Mouse (Mus musculus) embryonic facial prominence, embryonic 14.5 days (tissue): Measurements from ENCODE around the gene Hspbp1. TPM values are rescaled to one million over a fixed set of nuclear protein-coding genes. Genes with fewer than 3 reads are reported as not detected.
A peak's percentile ranks its signal among the peaks of the same experiment; 100 is the strongest.

Experiments
- ATAC-seq: fragments of 200-750 bp; cut with Nextera tagmentation; 2 replicates; pipeline ENCODE4 v1.8.0; 2017; ENCODE audit warnings: low read depth, moderate number of reproducible peaks, moderate TSS enrichment
- DNase-seq: peaks from one replicate; pipeline ENCODE4 v3.0.0-alpha.2; 2015; ENCODE audit warnings: low spot score
- H3K27ac ChIP-seq: fragments of 300-500 bp; sonication (generic); replicated peaks from 2 replicates; pipeline ENCODE4 v1.5.1; 2014; ENCODE audit warnings: low read depth, mild to moderate bottlenecking, low read length, moderate library complexity
- H3K27me3 ChIP-seq: fragments of 300-500 bp; sonication (generic); replicated peaks from 2 replicates; pipeline ENCODE4 v1.6.1; 2014; ENCODE audit warnings: low read length; ENCODE audit not compliant: control insufficient read depth, insufficient read depth
- H3K36me3 ChIP-seq: fragments of 300-500 bp; sonication (generic); 2 replicates; pipeline ENCODE4 v1.6.1; 2014; ENCODE audit warnings: low read length, mixed read lengths; ENCODE audit not compliant: control insufficient read depth, insufficient read depth
- H3K4me1 ChIP-seq: fragments of 300-500 bp; sonication (generic); 2 replicates; pipeline ENCODE4 v1.6.1; 2014; ENCODE audit warnings: antibody characterized with exemption, low read length; ENCODE audit not compliant: control insufficient read depth, insufficient read depth
- H3K4me2 ChIP-seq: fragments of 300-500 bp; sonication (generic); 2 replicates; pipeline ENCODE4 v1.6.1; 2014; ENCODE audit warnings: low read depth, mild to moderate bottlenecking, low read length, moderate library complexity, mixed read lengths
- H3K4me3 ChIP-seq: fragments of 300-500 bp; sonication (generic); 2 replicates; pipeline ENCODE4 v1.5.1; 2014; ENCODE audit warnings: low read depth, mild to moderate bottlenecking, low read length
- H3K9ac ChIP-seq: fragments of 300-500 bp; sonication (generic); 2 replicates; pipeline ENCODE4 v1.6.1; 2014; ENCODE audit warnings: low read depth, mild to moderate bottlenecking, low read length, moderate library complexity, mixed read lengths
- H3K9me3 ChIP-seq: fragments of 300-500 bp; sonication (generic); 2 replicates; pipeline ENCODE4 v1.6.1; 2016; ENCODE audit warnings: low read length; ENCODE audit not compliant: control insufficient read depth
- WGBS: fragments of 180-500 bp; shearing (Covaris S2); extraction: QIAGEN DNeasy Blood & Tissue Kit; methylation state at CpG from one replicate; pipeline ENCODE4 v1.1.7; 2014; 5-methylcytosine and 5-hydroxymethylcytosine counted together
- polyA plus RNA-seq: library from polyadenylated mRNA; unstranded; fragments of >200 nt; fragmentation: Nextera tagmentation; extraction: Ambion mirVana; gene quantifications from 2 replicates; pipeline ENCODE4 v1.2.1, GENCODE M21; 2014

Gene Hspbp1
- polyA plus RNA-seq = 77.5 and 77.7 TPM in 2 replicates

DNA sequence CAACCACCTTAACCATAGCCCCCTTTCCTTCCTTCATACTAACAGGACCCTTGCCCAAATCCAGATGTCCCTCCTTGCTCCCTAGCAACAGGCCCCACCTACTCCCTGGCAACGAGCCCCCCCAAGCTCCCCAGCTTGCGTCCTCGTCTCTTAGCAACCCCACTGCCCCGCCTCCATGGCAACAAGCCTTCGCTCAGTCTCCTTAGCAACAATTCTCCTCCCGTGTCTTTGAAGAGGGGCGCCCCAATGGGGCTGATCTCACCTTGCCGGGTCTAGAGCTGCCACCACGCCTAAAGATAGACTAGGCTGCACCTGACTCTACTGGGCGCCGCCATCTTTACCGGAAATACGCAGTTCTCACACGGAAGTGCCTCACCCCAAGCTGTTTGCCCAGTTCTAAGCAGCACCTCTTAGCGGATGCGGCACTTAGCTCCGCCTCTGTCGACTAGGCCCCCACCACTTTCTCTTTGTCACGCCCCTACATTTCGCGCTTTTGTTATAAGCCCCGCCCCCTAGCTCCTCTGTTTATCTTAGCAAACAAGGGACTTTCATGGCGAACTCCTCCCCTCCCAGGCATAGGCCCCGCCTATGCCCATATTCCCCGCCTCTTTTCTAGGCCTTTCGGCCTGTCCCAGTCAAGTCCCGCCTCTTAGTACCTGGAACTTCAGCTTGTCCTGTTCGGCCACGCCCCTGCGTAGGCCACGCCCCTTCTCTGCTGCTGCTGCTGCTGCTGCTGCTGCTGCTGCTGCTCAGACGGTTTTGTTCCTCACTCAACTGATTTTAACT is at the start of gene Hspbp1:
TSS of gene Hspbp1 (minus strand) at position 437 of the 786 bp plus-strand sequence.
- Histone ChIP-seq H3K4me1 (peaks cover 6% of the 10 kb centered on the region), H3K9me3 (no peaks in the 10 kb centered on the region), H3K36me3 (peaks cover 16% of the 10 kb centered on the region), H3K4me2 (peak within 1 kb of the TSS; percentile 76), H3K27me3 (no peaks in the 10 kb centered on the region), H3K9ac (peak within 1 kb of the TSS; percentile 59), H3K4me3 (peak within 1 kb of the TSS; percentile 64), H3K27ac (peak within 1 kb of the TSS; percentile 64)
- DNase-seq (peak; percentile 99), ATAC-seq (peak; percentile 99)
- 2% methylated on average over 32 of the region's 32 CpGs for WGBS

DNA sequence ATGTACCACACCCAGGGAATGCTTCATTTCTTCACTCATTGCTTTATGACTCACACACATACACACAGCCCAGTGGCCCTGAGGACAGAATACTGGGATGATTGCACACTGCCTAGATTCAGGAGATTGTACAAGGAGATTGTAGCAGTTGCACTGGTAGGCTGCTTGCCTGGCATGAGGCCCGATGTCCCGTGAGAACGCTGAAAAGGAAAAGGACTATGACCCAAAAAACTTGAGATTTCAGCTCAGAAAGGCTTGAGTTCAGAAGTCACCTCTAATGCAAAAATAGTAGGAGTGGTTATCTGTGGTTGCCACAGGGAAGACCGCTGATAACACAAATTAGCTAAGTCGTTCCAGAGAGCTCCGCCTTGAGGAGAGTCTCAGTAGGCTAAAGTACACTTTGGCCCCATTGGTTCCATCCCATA is 48.1 kb upstream of the Hspbp1 start:
- H3K9ac ChIP-seq = no peak overlapping the region
- DNase-seq (no peak), ATAC-seq (no peak)
- H3K36me3 ChIP-seq = no peaks in the 10 kb centered on the region
- H3K9me3 ChIP-seq = no peaks in the 10 kb centered on the region
- no peaks in the 10 kb centered on the region for H3K27me3 ChIP-seq
- no peak overlapping the region for H3K27ac ChIP-seq
- no peak overlapping the region for H3K4me2 ChIP-seq
- WGBS = 60% methylated on average over 6 of the region's 6 CpGs
- H3K4me1 ChIP-seq = no peaks in the 10 kb centered on the region
- no peak overlapping the region for H3K4me3 ChIP-seq

DNA sequence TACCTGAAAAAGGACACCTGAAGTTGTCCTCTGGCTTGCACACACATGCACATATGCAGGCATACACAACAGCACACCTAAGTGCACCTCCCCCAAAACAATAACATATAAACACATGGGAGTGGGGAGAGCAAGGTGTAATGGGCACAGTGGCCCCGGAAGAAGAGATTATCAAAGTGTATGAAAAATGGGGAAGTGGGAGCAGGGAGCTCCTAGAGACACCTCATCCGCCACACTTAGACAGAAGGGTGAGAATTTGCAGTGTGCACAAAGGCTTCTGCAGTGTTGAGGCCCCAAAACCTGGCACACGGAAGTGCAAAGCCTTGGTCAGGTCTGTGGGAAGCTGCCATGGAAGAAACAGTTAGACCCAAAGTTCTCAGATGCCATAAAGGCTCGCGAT is 46.2 kb upstream of the Hspbp1 start:
- 83% methylated on average over 5 of the region's 5 CpGs for WGBS
- H3K36me3 ChIP-seq = no peaks in the 10 kb centered on the region
- H3K9ac ChIP-seq = no peak overlapping the region
- H3K27me3 ChIP-seq = no peaks in the 10 kb centered on the region
- no peak overlapping the region for H3K4me3 ChIP-seq
- no peaks in the 10 kb centered on the region for H3K9me3 ChIP-seq
- no peak overlapping the region for H3K27ac ChIP-seq
- H3K4me2 ChIP-seq = no peak overlapping the region
- DNase-seq (no peak), ATAC-seq (no peak)
- H3K4me1 ChIP-seq = no peaks in the 10 kb centered on the region

DNA sequence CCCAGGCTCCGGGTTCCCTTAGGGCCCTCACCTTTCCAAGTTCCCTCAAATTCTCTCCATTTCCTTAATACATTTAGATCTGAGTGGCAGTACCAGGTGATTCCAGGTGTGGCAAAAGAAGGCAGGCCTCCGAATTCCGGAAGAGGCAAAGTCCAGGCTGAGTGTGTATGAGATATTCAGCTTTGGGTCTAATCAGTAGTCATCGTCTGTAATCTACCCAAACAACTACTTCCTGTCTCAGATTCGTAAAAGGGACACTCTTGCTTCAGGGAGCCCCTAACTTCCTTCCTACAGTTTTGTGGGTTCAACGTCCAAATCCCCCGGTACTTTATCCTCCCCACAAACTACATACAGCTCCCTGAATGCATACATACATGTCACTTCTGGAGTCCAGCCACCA is 40.3 kb upstream of the Hspbp1 start, which contains the start of gene Tmem150b:
TSS of gene Tmem150b (minus strand) at position 81 of the 400 bp plus-strand sequence.
- DNase-seq (no peak), ATAC-seq (no peak)
- Histone ChIP-seq H3K27me3 (no peaks in the 10 kb centered on the region), H3K4me1 (no peaks in the 10 kb centered on the region), H3K9me3 (no peaks in the 10 kb centered on the region), H3K4me2 (no peak within 1 kb of the TSS), H3K27ac (no peak within 1 kb of the TSS), H3K36me3 (no peaks in the 10 kb centered on the region), H3K4me3 (no peak within 1 kb of the TSS), H3K9ac (0 out of 2 replicates have a peak within 1 kb of the TSS, but pooled peaks have one; percentile 54)
- 76% methylated on average over 7 of the region's 7 CpGs for WGBS

DNA sequence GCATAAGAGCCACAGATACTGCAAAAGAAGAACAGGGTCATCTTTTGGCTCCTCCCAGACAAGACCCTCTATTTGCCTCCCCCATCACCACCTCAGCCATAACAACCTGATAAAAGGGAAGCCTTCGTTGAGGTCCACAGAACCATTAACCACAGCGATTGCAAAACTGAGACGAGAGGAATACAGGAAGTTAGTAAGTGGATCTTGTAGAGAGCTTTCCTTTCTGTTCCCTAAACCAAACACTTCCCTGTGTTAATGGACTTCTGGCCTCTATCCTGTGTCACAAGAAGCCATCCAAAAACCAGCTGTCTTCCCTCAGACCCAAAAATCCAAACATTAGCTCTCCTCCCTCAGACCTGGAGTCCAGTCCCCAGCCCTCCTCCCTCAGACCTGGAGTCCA is 39.5 kb upstream of the Hspbp1 start:
- no peaks in the 10 kb centered on the region for H3K4me1 ChIP-seq
- ATAC-seq (no peak), DNase-seq (no peak)
- no peak overlapping the region for H3K4me3 ChIP-seq
- no peak overlapping the region for H3K9ac ChIP-seq
- no peaks in the 10 kb centered on the region for H3K9me3 ChIP-seq
- WGBS = 69% methylated on average over 3 of the region's 3 CpGs
- H3K4me2 ChIP-seq = no peak overlapping the region
- H3K27ac ChIP-seq = no peak overlapping the region
- no peaks in the 10 kb centered on the region for H3K36me3 ChIP-seq
- no peaks in the 10 kb centered on the region for H3K27me3 ChIP-seq

DNA sequence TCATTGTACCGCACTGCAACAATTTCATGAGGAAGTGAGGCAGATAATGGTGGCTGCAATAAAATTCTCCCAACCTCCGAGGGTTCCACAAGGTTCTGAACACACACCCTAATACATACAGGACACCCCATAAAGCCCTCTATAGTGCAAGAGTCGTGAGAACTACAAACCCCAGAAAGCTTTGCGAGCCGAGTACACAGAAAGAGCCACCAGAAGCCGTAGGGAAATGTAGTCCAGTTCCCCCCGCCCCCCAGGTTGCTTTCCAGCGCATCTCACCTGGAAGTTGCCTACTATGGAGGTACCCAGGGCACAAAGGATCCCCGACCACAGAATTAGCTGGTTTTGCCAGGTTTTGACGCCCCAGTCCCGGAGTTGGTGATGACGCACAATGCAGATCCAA is 38.6 kb upstream of the Hspbp1 start:
- DNase-seq = peak; percentile 12
- H3K4me1 ChIP-seq = no peaks in the 10 kb centered on the region
- peak; percentile 41 for ATAC-seq
- no peaks in the 10 kb centered on the region for H3K27me3 ChIP-seq
- 35% methylated on average over 12 of the region's 12 CpGs for WGBS
- H3K9me3 ChIP-seq = no peaks in the 10 kb centered on the region
- H3K4me3 ChIP-seq = peak overlapping the region; percentile 29
- H3K27ac ChIP-seq = no peak overlapping the region
- H3K9ac ChIP-seq = peak overlapping the region; percentile 54
- no peaks in the 10 kb centered on the region for H3K36me3 ChIP-seq
- peak overlapping the region; percentile 54 for H3K4me2 ChIP-seq

DNA sequence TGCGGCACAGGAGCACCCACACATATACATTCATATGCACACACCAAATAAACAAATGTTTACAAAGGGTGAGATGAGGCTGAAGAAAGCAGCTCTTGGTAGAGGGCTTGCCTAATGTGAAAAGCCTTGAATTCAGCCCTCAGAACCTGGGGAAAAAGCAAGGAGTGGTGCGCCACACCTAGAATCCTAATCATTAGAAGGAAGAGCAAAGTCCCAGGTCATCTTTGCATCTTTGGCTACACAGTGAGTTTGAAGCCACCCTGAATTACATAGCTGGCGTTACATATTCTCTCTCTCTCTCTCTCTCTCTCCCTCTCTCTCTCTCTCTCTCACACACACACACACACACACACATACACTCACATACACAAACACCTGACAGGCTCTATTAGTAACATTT is 34.4 kb upstream of the Hspbp1 start:
- Histone ChIP-seq H3K9ac (no peak overlapping the region), H3K4me3 (no peak overlapping the region), H3K27ac (no peak overlapping the region), H3K9me3 (no peaks in the 10 kb centered on the region), H3K36me3 (peaks cover 23% of the 10 kb centered on the region), H3K27me3 (no peaks in the 10 kb centered on the region), H3K4me2 (no peak overlapping the region), H3K4me1 (no peaks in the 10 kb centered on the region)
- WGBS = 88% methylated on average over 3 of the region's 3 CpGs
- ATAC-seq (no peak), DNase-seq (no peak)

DNA sequence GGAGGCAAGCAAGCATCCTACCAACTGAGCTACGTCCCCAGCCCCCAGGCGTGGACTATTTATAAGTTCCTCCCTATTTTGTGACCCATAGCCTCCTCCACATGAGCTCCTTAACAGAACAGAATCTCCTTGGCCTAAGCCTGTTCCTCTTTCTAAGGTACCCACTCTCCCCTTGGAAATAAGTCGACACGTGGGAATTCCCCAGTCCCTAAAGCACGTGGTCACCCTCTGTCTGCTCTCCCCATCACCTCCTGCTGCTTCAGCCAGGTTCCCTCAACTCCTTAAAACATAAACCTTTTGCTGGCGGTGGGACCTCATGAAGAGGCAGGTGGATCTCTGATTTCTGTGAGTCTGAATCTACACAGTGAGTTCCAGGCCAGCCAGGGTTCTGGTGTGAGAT is 32.1 kb upstream of the Hspbp1 start:
- ATAC-seq (no peak), DNase-seq (no peak)
- Histone ChIP-seq H3K27me3 (no peaks in the 10 kb centered on the region), H3K4me1 (no peaks in the 10 kb centered on the region), H3K4me3 (no peak overlapping the region), H3K9me3 (no peaks in the 10 kb centered on the region), H3K4me2 (no peak overlapping the region), H3K36me3 (peaks cover 46% of the 10 kb centered on the region), H3K9ac (no peak overlapping the region), H3K27ac (no peak overlapping the region)
- WGBS = 75% methylated on average over 6 of the region's 6 CpGs

DNA sequence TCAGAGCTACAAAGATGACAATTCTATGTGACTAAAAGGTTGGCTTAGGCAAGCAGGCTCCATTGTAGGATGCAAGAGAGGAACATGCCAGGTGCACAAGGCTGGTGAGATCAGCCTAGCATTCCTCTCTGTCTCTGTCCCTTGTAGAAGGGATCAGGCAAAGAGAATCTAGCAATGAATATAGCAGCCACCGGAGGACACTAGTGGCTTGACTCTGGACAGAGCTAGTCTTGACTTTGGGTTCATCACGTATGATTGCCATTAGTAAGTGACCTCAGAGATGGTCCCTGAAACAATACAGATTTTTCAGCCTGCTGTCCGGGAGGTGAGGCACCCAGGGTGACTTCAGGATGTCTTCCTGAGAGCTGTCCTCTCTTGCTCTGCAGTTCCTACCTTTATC is 27.7 kb upstream of the Hspbp1 start:
- Histone ChIP-seq H3K4me2 (no peak overlapping the region), H3K27me3 (no peaks in the 10 kb centered on the region), H3K36me3 (peaks cover 88% of the 10 kb centered on the region), H3K4me1 (no peaks in the 10 kb centered on the region), H3K4me3 (no peak overlapping the region), H3K9ac (no peak overlapping the region), H3K27ac (no peak overlapping the region), H3K9me3 (no peaks in the 10 kb centered on the region)
- WGBS = 96% methylated on average over 3 of the region's 3 CpGs
- no peak for ATAC-seq
- no peak for DNase-seq
